Mouse (Mus musculus): ENCODE data around the gene Nmt2.
A peak's percentile ranks its signal among the peaks of the same experiment; 100 is the strongest.

DNA sequence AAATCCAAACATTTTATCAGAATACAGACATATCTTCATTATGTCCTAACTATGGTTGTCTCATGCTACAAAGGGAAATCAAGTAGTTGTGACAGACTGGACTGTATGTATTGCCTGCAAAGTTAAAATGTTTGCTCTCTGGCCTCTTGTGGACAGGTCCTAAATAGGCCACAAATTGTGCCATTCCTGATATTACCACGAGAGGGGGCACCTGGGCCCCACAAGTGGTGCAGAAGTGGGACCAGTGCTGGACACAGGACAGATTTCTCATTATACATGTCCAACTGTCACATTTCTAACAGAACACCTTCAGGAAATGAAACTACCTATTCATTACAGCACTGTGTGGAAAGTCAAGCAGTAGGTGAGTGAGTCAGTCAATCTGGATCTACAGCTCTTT lies 43.3 kb downstream of the Nmt2 start:
- TF ChIP-seq POLR2A (IDR thresholded peaks at IDR 0.05; ENCODE audit: insufficient read depth, low read depth, low read length): no peak
- TF ChIP-seq CTCF (IDR thresholded peaks at IDR 0.05): peak; percentile 86
